Mouse (Mus musculus): ENCODE measurements around the gene Pus10. TPM values are rescaled to one million over a fixed set of nuclear protein-coding genes. Genes with fewer than 3 reads are reported as not detected.

Pus10 gene
- total RNA-seq, 1 experiment from 2014 or later, result 46.1 TPM

DNA sequence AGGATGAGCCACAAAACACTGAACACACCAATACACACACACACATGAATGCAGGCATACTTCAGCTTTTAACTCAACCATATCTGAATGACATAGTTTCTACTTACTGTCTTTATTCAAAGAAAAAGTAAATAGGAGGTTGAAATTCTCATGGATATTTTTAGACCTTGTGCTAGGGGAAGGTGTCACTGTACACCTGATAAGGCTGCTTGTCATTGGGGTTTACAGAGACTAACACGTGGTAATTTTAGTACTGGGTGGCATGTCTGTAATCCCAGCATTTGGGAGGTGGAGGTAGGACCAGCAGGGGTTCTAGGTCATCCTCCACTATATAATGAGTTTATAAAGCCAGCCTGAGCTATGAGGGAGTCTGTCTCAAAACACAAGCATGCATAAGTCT is 107.0 kb downstream of the Pus10 start:
- no peak for ATAC-seq (replicated peaks in 1 of 2; ENCODE audit: insufficient read depth in 1 of 2, low FRiP score in 2 of 2, low TSS enrichment in 1 of 2, low read depth in 1 of 2, poor library complexity in 2 of 2, severe bottlenecking in 2 of 2)

DNA sequence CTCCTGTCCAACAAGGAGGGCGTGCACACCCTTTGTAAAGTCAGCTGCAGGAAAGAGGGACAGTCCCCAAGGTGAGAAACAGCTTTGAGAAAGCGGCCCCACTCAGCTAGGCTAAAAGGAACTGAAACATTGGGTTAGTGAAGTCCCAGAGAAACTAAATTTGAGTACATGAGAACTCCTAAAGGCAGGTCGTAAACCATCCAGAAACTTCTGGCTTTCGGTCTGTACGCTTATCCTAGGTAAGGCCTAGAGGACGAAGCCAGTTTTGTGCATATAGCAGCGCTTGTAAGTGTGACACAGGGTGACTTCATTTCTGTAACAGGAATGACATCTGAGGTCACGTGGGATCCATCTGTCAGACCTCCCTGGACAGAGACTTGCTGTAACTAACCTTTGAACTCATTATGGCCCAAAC is 113.3 kb downstream of the Pus10 start:
- ATAC-seq (replicated peaks in 1 of 2; ENCODE audit: insufficient read depth in 1 of 2, low FRiP score in 2 of 2, low TSS enrichment in 1 of 2, low read depth in 1 of 2, poor library complexity in 2 of 2, severe bottlenecking in 2 of 2), result no peak

DNA sequence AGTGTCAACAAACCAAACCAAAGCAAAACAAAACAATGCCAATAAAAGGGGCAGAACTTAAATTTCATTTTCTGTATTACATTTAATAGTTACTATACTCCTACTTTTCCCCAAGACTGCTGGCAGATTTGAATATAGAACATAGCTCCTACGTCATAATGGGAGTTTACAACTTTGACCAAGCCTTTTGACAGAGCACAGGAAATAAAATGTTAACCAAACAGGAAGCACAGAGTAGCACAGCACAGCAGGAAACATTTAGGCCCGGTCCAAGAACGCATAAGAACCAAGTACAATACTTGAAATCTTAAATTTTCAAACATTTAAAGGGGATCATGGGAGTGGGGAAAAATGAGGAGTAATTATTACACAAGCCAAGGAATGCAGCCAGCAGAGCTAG is 116.6 kb downstream of the Pus10 start:
- ATAC-seq (replicated peaks in 1 of 2; ENCODE audit: insufficient read depth in 1 of 2, low FRiP score in 2 of 2, low TSS enrichment in 1 of 2, low read depth in 1 of 2, poor library complexity in 2 of 2, severe bottlenecking in 2 of 2), result peak; percentile 53 to 64; a peak in 3 of 4 replicates

Other genes with a start within 250 kb of the Pus10 start
- gene Ahsa2, start 167.6 kb upstream of the Pus10 start, total RNA-seq (2017), result 47.5 and 54.9 TPM in 2 replicates
- gene 1700093K21Rik, start 144.5 kb upstream of the Pus10 start, total RNA-seq (2017), result 2.5 TPM in 1 of 2 replicates, not detected in the other
- 50.1 and 50.2 TPM in 2 replicates for gene 0610010F05Rik, start 32.0 kb upstream of the Pus10 start, total RNA-seq (2017)
- 18.6 and 25.7 TPM in 2 replicates for gene Pex13, start 285 bp downstream of the Pus10 start, total RNA-seq (2017)
- 18.4 and 25.6 TPM in 2 replicates for gene Rel, start 105.3 kb downstream of the Pus10 start, total RNA-seq (2017)
- gene Papolg, start 229.6 kb downstream of the Pus10 start, total RNA-seq (2017), result 31.7 and 35.3 TPM in 2 replicates

Data from hematopoietic stem cell, adult 5-6 weeks (primary cell).